Mouse (Mus musculus) naive thymus-derived CD4-positive, alpha-beta T cell, adult 2 months (primary cell): ENCODE results near the gene Uggt1.

Source experiments
- DNase-seq: peaks from one replicate; pipeline ENCODE4 v3.0.0-alpha.2; 2011; ENCODE audit warnings: low read depth

Gene Uggt1

GRCm38 (mm10) chr1:36114844-36115243, 129.7 kb downstream of the Uggt1 start:
- DNase-seq, result no peak

DNA sequence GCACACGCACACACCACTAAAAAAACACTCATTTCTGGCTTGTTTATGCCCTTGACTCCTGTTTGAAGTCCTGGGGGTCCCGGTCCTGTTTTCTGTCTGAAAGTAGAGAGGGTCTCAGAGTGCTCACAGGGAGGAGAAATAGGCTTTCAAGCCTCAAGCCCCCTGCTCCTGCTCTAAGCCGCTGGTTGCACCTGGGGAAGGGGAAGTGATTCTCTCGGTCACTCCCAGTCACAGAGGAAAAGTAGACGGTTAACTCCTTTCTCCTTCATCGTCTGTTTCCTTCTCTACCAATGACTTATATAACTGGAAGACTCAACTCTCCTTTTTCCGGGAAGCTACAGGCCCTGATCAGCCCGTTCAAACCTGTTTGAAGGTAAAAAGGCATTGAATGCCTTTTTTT, 130.8 kb downstream of the Uggt1 start:
- DNase-seq, result no peak

DNA sequence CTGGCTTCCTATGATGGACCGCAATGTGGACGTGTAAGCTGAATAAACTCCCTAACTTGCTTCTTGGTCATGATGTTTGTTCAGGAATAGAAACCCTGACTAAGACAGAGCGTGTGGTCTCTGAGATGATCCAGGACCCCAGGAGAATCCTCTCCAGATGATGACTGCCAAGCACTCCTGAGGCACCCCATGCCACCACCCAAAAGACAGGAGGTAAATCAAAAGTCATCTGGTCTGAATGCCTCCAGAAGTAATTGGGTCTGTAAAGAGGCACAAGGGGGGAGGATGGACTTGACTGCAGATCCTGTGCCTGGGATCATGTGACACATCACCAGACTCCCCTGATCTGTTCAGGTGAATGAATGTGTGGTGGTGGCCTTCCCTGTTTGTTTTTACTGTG, 131.9 kb downstream of the Uggt1 start:
- DNase-seq, result no peak

- DNase-seq, result no peak
Measured at GRCm38 (mm10) chr1:36109987-36110386, 134.5 kb downstream of the Uggt1 start.

GRCm38 (mm10) chr1:36105917-36106706, 138.4 kb downstream of the Uggt1 start:
- DNase-seq, result no peak

DNA sequence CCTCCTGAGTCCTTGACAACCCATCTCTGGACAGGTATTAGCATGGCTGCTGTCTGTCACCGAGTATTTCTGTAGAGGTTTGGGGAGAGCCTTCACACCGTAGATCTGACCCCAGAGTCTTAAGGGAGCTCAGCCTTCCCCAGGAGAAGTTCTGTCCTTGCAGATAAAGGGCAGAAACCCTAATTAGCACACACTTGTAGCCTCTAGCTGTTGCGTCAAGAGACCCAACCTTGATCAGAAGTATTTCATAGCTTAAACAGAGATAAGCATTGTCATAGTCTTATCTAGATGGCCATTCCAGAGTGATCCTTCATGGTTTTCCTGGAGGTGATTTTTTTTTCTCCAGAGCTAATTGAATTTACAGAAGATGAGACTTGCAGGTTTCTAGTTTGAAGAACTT, 144.1 kb downstream of the Uggt1 start:
- DNase-seq, result no peak

- no peak for DNase-seq
Measured at GRCm38 (mm10) chr1:36098432-36098831, 146.1 kb downstream of the Uggt1 start.

DNA sequence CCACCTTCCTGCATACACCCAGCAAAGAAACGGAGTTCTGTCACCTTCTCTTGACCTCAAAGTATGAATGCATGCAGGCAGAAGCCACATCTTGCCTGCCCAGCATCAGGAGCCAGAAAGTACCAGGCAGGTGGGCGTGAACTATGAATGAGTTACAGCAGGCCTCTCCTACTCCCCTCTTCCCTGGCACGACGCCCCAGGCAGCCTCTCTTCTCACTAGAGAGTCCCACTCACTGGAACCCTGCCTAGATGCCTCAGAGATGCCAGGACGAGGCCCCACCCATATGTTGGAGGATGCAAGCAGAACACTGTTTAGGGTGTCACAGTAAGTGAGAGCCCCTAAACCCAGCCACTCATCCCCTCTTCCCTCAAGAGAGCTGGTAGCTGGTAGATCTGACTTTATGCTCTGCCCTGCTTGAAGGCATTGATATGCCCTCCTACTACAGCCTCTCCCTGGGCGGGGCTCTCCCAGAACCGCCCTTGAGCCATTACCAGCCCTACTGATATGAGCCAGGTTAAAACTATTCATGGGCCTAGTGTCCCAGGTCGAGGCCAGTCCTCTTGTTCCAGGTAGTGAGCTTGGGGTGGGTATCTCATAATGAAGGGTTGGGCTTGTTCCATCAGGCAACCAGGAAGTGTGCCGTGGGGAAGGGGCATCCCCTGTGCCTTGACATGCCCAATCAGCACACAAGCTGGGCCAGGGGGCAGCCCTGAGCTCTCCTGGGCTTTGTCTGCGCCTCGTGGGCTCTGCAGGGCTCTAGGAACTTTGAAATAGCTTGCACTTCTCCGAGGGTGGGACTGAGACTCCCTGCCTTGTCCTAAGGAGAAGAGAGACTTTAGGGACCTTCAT, 148.9 kb downstream of the Uggt1 start:
- DNase-seq, result no peak

- no peak for DNase-seq
Measured at GRCm38 (mm10) chr1:36093741-36094140, 150.8 kb downstream of the Uggt1 start.

GRCm38 (mm10) chr1:36091246-36091645, 153.3 kb downstream of the Uggt1 start:
- DNase-seq, result no peak

GRCm38 (mm10) chr1:36090722-36091110, 153.8 kb downstream of the Uggt1 start:
- no peak for DNase-seq
